Mouse (Mus musculus): ENCODE measurements around the gene Zfand5.

Gene Zfand5

GRCm38 (mm10) chr19:21329770-21330169 lies 57.7 kb downstream of the Zfand5 start:
- peak; percentile 8 for DNase-seq (ENCODE audit: low spot score)

DNA sequence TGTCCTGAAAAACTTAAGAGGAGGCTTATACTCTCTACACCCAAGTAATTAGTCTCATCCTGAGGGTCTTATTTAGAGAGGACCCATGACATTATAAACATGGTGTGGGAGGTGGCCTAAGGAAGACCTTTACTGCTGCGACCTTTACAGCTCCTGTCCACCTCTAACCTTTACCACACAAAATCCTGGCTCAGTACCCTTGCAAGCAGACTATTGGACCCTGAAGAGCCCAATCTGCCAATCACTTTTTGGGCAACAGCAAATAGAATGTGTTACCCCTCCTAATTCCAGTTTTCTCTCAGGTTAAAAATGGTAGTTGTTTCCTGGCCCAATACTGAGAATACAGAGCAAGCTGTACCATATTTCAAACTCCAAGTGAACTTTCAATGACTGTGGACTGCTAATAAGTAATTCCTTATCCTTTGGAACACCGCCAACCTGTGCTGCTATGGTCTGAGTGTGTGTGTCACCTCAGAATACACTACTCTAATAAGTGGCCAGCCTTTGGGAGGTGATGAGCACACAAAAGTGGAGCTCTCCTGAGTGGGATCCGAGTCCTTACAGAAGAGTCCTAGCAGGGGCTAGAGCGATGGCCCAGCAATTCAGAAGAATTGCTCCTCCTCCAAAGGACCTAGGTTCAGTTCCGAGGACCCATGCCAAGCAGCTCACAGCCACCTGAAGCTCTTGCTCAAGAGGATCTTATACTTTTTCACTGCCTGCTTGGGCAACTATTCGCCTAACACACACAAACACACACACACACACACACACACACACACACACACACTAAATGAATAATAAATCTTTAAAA lies 58.4 kb downstream of the Zfand5 start:
- DNase-seq (ENCODE audit: low spot score), result no peak

- no peak for DNase-seq (ENCODE audit: low spot score)
Measured at GRCm38 (mm10) chr19:21331621-21332155, 59.6 kb downstream of the Zfand5 start.

Measured in left cerebral cortex, adult 11 months (tissue).